Mouse (Mus musculus): Measurements from ENCODE around the gene Dmrtc1c1.
"Not testable (repeated sequence)": the region's sequence is repeated elsewhere in the genome, so short reads cannot be mapped to it uniquely, and the experiment has no call there.

Dmrtc1c1 gene

DNA sequence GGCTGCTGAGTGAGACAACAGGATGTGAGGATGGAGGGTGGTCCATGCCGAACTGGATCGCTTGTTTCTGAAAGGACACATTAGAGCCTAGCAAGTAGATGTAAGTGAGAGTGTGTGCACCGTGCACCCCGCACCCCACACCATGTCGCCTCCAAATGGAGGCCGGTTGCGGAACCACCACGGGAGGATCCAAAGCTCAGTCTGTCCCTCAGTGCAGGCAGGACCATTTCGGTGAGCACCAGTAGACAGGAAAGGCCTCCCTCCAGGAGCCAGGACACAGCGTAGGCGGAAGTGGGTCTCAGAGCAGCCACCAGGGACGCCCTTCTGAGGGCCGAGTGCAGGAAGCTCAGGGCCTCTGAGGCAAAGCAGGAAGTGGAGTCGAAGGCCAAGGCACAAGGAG lies at the start of gene Dmrtc1c1:
Dmrtc1c1 (plus strand) TSS at position 301 of the 400 bp plus-strand sequence.
- not testable (repeated sequence) for DNase-seq (ENCODE audit: extremely low spot score)

DNA sequence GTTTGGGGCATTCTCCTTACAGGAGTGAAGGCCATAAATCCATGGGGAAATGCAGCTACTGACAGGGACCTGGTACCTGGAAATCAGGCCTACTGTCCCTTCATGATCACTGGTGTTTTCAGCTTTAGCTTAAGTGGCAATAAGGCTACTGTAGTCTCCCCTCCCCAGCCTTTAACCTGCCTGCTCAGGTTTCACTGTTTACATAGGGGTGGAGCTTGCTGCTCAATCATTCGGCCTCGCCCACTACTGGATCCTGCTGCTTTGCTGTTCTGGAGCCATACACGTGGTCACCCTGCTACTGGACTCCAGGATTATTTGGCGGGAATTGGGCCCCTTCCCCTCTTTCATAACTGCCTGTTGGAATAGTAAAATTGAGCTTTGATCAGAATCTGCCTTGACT lies 36.9 kb upstream of the Dmrtc1c1 start:
- DNase-seq (ENCODE audit: extremely low spot score): peak; percentile 0

DNA sequence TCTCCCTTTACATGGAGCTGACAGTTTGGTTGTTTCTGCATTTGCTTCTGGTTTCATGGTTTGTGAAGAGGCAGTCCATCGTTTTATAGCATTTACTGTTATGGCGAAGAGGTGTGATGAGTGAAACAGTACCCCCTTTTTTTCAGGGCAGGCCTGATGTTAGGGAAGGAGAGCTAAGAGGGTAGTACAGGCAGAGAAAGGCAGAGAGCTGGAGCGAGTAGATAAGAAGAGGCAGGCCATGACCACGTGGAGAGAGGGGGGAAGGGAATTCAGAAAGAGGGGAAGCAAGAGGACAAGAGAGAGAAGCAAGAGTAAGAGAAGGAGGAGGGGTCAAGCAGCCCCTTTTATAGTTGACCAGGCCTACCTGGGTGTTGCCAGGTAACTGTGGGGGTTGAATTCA lies 9.5 kb downstream of the Dmrtc1c1 start:
- DNase-seq (ENCODE audit: extremely low spot score): no peak

DNA sequence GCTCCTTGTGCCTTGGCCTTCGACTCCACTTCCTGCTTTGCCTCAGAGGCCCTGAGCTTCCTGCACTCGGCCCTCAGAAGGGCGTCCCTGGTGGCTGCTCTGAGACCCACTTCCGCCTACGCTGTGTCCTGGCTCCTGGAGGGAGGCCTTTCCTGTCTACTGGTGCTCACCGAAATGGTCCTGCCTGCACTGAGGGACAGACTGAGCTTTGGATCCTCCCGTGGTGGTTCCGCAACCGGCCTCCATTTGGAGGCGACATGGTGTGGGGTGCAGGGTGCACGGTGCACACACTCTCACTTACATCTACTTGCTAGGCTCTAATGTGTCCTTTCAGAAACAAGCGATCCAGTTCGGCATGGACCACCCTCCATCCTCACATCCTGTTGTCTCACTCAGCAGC lies 51.8 kb downstream of the Dmrtc1c1 start, which contains the start of gene Dmrtc1c2:
Dmrtc1c2 (minus strand) TSS at position 101 of the 400 bp plus-strand sequence.
- not testable (repeated sequence) for DNase-seq (ENCODE audit: extremely low spot score)

Data from embryo, embryonic 9.5 days (tissue).